Mouse (Mus musculus) adrenal gland (tissue): ENCODE measurements around the gene Olfr715.
"Not testable (repeated sequence)": the region's sequence is repeated elsewhere in the genome, so short reads cannot be mapped to it uniquely, and the experiment has no call there.

Experiments
- intact Hi-C: fragments of 180-260 bp; cut with DNase I; formaldehyde crosslinking; loops from one replicate; pipeline ENCODE4 v1.15.1; 2025
- long read RNA-seq, 2 experiments: library from polyadenylated mRNA; unstranded; transcript quantifications; one replicate each; pipeline ENCODE4 v2.0.0; 2020; ENCODE audit warnings: borderline replicate concordance in 1 of 2; ENCODE audit not compliant: insufficient replicate concordance in 1 of 2

The Olfr715 gene
- long read RNA-seq, experiment 1: 0 reads
- long read RNA-seq, experiment 2: 0 reads

DNA sequence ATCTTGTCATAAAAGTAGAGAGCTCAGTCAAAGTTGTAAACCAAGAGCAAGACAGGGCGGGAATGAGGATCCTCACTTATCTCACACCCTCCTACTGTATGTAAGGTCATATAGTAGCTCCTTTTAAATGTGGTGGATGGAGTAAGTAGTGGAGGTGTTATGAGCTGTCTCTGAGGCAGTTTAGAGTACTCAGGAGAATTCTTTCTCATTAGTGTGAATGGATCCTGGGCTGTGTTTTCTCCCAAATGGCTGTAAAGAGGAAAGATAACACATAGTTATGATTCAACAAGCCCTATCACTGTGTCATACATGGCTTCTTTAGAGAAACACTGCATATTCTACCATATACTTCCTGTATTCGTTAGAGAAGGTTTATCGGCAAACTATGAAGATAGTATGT is at the start of gene Olfr715:
Gene Olfr715 (minus strand): TSS at position 101 of the 400 bp plus-strand sequence.
- intact Hi-C loops: not testable (repeated sequence)

DNA sequence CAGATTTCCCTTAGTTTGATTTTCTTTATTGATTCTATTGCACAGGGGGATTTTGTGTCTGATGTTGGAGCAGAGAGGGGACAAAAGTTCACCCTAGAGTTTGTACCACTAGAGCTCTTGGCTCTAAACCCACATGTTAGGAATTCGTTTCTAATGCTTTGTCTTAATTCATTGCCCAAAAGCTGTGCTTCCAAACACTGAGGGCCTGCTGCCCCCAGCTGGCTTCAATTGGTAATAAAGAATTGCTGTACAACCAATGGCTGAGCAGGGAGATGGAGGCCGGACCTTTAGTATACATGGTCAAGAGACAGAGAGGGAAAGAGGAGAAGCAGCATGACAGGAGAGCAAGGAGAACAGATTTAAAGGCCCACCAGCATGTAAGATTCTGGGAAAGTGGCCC is 49.5 kb upstream of the Olfr715 start:
- intact Hi-C loops: no loop called here

DNA sequence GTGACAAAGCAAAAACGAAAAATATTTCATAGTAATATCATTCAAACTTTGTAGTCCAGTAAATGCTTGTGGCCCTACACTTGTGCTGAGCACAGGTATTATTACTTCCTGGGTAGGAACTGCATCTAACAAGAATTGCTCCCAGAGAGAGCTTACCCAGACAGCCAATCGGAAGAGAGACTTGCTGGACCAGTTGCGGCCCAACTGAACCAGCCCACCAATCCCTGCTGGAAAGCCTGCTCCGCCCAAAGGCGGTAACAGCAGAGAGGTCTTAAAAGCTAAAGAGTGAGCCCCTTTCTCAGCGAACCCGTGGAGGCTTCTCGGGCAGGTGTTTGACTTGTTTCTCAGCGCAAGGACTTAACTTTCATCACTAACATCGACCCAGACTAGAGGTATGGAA is 35.8 kb upstream of the Olfr715 start, which contains the start of gene Nlrp14:
Gene Nlrp14 (plus strand): TSS at position 301 of the 400 bp plus-strand sequence.
- intact Hi-C loops: no loop called here

DNA sequence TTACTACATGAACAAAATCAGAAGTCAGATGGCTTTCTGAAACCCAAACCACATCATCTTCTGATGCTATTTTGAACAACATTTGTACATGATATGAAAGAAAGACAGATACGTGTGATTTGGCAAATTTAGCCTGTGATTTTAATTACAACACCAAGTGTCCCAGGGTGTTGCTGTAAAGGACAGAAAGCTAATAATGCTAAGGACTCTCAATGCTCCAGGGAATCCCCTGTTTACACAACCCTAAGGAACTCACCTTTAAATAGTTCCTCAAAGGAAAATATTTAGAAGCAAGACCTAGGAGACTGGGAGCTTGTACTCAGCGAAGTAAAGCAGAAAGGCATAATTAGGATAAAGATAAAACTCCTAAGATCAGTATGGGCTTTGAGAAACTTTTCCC is 7.1 kb upstream of the Olfr715 start, which contains the start of gene Olfr716:
Gene Olfr716 (plus strand): TSS at position 301 of the 400 bp plus-strand sequence.
- intact Hi-C loops: not testable (repeated sequence)

DNA sequence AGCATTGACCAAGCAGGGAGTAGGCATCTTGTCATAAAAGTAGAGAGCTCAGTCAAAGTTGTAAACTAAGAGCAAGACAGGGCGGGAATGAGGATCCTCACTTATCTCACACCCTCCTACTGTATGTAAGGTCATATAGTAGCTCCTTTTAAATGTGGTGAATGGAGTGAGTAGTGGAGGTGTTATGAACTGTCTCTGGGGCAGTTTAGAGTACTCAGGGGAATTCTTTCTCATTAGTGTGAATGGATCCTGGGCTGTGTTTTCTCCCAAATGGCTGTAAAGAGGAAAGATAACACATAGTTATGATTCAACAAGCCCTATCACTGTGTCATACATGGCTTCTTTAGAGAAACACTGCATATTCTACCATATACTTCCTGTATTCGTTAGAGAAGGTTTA is 20.6 kb downstream of the Olfr715 start, which contains the start of gene Olfr715b:
Gene Olfr715b (minus strand): TSS at position 101 of the 400 bp plus-strand sequence.
- intact Hi-C loops: not testable (repeated sequence)

DNA sequence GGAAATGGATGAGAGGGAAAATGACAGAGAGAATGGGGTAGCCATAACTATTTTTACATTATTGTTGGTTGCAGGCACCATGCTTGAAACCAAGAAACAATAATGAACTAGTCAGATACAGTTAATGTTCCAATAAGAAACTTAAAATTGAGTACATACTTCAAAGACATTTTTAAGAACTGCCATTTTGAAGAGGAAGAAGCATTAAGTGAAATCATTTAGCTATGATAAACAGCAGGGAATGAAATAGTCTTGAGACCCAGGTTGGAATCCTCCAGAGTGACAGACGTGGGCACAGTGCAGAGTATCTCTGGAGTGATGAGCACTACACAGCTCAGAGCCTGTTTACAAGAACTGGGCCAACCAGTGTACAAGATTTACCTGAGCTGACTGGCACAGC is 38.0 kb downstream of the Olfr715 start, which contains the start of gene Olfr17:
Gene Olfr17 (plus strand): TSS at position 301 of the 400 bp plus-strand sequence.
- intact Hi-C loops: no loop called here
